Mouse (Mus musculus): ENCODE results near the gene Npat.

The Npat gene

DNA sequence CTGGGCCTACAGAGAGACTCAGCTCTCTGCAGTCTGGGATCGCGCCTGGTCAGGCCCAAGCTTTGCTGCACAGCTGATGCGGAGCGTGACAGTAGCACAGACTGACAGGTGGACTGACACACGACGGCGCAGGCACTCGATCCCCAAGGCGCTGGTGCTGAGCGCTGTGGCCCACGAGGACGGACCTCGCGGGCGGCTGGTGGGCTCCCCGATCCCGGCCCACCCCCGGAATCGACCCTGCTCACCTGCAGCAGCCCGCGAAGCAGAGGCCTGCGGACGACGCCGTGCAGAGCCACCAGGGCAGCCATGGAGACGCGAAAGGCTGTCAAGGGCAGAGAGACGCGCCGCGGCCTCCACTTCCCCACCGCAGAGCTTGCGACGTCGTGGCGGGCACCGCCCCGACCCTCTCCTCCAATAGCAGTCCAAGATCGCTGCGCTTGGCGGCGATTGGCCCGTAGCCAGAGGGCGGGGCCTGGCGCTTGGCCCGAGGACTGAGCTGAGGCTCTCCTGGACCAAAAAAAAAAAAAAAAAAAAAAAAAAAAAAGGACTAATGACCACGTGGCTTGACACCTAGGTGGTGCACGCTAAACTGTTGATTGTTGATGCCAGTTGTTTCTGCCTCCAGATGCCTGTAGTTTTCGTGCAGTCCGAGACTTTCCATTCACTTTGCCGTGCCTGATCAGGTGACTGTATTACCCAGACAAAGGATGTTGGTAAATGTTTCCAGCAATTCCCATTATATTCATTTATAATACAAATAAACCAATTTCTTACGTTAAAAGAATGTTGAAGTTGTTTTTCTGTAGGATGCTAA, 73.3 kb downstream of the Npat start, which contains the start of gene Acat1:
TSS of gene Acat1 (minus strand) at position 415 of the 814 bp plus-strand sequence.
- peak; percentile 89 for DNase-seq (ENCODE audit: low spot score in 2 of 2)

DNA sequence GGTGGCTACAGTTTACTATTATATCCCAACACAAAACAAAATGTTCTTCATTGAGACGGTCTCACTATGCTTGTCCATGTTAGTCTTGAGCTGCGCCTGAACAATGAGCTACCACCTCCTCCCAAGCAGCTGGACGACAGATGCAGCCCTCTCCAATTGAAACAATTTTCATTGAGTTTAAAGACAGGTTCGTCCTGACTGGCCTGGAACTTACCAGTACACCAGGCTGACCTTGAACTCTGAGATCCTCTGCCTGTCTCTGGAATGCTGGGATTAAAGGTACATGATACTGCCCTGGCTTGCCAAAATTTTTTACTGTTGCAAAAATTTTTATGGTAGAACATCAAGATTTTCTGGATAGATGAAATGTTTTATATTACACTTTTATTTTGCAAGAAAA, 77.4 kb downstream of the Npat start:
- DNase-seq (ENCODE audit: low spot score in 2 of 2): no peak

DNA sequence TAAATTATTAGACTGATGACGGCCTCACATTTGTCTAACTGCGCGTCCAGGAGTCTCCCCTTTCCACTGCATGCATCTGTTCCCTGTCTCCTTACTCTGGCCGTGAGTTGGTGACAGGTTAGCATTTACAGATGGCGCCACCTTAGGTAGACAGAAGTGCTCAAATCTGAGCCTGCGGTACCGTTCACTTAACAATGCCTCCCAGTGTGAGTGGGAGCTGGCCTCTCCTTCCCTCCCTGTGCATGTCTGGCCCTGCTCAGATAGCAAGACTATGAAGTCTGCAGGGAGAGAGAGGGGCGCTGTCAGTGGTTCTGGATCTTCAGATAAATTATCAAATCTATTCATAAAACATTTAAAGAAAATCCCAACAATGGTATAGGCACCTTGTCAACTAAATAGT, 78.4 kb downstream of the Npat start:
- no peak for DNase-seq (ENCODE audit: low spot score in 2 of 2)
